Mouse (Mus musculus) gastrocnemius, postnatal 4 days (tissue): Measurements from ENCODE around the gene Cyp26c1. TPM values are rescaled to one million over a fixed set of nuclear protein-coding genes. Genes with fewer than 3 reads are reported as not detected.

Experiments
- DNase-seq, 2 experiments: peaks; one replicate each; pipeline ENCODE4 v3.0.0; 2021 to 2022; ENCODE audit warnings: low spot score in 2 of 2, mixed read lengths in 2 of 2
- total RNA-seq, 2 experiments: library from RNA; stranded (reverse); gene quantifications; 2 replicates each; pipeline ENCODE4 v1.2.3; 2021

Cyp26c1 gene
- total RNA-seq, 2 experiments from 2014 or later: 0.25 to 0.26 TPM

GRCm38 (mm10) chr19:37698273-37699160 is 13.1 kb downstream of the Cyp26c1 start:
- no peak for DNase-seq

- DNase-seq: no peak
Observed at GRCm38 (mm10) chr19:37699711-37700110, 14.3 kb downstream of the Cyp26c1 start.

- no peak for DNase-seq
Observed at GRCm38 (mm10) chr19:37702377-37703076, 17.1 kb downstream of the Cyp26c1 start.

GRCm38 (mm10) chr19:37703902-37704509 is 18.6 kb downstream of the Cyp26c1 start:
- peak; percentile 50 to 55 for DNase-seq

- DNase-seq: no peak
Observed at GRCm38 (mm10) chr19:37705722-37706121, 20.3 kb downstream of the Cyp26c1 start.

DNA sequence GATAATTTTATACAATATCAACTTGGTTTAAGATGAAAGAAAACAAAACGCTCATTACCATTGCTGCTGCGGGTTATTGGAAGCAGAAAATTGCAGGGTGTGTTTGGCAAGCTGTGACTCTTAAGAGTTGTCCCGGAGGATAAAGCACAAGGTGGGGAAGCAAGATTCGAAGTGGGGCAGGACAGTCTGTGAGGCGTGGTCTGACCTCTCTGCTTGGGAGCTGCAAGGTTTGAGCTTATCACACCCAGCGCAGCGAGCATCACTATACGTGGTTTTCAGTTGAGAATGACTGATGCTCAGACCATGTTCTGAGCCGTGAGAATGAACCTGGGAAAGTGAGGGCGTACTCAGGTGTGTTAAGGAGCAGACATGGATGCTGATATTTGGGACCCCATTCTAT is 29.3 kb downstream of the Cyp26c1 start:
- DNase-seq: no peak

DNA sequence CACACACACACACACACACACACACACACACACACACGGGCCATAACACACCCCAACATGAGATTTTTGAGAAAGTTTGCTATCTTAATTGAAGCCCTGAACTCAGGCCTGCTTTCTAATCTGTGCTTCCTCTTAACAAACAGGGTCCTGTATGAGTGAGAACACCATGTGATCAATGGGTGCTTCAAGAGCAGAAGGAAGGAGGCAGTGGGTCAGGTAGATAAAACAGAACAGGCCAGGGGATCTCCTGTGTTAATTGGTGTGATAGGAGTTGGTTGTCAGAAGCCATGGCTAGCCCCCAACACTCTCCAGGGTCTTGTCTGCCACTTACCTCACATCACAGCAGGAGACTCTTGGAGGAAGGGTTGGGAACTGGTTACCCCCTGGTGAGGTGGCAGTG is 30.6 kb downstream of the Cyp26c1 start:
- DNase-seq: no peak

DNA sequence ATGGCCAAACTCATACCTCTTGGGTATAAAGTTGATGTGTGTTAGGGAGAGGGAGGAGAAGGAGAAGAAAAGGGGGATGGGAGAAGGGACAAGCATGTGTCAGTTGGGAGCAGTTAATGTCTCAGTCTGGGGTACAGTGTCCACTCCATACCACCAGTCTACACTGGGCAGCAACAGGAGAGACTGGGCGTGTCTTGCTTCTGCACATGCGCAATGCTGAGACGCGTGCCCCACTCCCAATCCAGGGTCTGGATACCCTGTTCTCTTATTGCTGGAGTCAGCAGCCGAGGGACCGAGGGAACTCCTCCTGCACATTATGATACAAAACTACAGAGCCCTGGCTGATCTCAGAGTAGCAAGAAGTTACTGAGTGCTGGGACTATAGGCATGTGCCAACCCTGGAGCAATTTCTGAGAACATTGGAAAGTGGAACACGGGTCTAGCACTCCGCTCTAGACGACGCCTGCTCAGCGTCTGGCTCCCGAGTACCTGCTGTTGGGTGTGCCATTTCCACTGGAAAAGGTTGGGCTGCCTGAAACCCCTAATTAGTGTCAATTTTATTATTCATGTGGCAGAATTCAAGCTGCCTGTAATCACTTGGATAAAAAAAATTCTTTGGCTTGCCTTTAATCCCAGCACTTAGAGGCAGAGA is 31.3 kb downstream of the Cyp26c1 start:
- DNase-seq: no peak

DNA sequence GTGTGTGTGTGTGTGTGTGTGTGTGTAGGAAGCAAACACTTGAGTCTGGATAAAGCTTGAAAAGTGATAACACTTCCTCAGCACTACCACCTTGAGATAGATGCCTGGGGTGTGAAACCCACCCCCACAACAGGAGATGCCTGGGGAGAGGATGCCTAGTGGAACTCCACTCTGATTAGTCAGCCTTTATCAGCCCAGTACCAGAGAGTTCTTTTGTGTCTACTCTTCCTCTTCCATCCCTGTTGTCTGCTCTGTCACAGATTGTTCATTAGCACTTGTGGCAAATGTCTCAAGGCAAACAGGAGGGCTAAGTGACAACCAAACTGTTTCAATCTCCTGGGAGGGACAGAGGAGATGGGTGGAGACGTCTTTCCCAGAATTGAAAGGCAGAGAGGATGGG is 33.8 kb downstream of the Cyp26c1 start:
- DNase-seq: no peak

DNA sequence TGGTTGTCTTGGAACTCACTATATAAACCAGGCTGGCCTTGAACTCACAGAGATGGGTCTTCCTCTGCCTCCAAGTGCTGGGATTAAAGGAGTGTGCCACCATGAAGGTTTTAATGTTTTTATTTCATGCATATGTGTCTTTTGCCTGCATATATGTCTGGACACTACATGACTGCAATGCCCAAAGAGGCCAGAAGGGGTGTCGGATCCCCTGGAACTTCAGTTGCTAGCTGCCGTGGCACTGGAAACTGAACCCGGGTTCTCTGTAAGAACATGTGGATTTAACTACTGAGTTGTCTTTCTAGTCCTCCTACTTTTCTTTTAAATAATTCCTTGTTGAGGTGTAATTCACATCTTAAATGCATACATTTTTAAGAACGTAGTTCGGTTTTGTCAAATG is 39.2 kb downstream of the Cyp26c1 start:
- no peak for DNase-seq

- DNase-seq: no peak
Observed at GRCm38 (mm10) chr19:37726585-37726984, 41.2 kb downstream of the Cyp26c1 start.

DNA sequence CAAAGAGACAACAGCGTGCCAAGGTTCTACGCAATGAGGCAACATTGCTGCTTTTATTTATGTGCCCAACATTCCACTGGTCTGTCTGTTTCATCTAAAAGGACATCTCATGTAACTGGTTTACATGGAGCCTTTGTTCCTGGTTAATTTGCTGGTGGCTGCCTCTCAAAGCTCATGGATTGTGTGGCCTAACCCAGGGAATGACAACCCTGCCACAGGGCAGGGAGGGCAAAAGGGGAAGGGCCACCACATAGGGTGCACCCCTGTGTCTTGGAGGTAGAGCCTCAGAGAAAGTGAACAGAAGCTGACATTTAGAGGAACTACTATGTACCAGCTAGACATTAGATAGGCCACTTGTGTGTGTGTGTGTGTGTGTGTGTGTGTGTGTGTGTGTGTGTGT is 42.0 kb downstream of the Cyp26c1 start:
- DNase-seq: no peak

GRCm38 (mm10) chr19:37735426-37735825 is 50.0 kb downstream of the Cyp26c1 start:
- DNase-seq: no peak

DNA sequence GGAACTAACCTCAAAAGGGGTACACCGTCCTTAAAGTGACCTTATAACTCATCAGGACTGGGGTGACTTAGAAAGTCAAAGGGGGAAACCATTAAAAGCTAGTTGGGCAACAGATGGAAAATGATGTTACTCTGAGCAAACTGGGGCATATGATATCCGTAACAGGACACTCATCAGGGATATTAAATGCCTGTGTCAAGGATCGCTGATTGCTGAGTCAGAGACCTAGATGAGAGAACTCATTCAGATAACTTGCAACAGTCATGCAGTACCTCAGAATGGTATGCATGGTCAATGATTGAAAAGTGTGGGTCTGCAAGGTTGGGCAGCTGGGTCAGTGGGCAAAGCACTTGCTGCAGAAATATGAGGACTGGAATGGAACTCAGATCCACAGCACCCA is 53.2 kb downstream of the Cyp26c1 start:
- DNase-seq: no peak

DNA sequence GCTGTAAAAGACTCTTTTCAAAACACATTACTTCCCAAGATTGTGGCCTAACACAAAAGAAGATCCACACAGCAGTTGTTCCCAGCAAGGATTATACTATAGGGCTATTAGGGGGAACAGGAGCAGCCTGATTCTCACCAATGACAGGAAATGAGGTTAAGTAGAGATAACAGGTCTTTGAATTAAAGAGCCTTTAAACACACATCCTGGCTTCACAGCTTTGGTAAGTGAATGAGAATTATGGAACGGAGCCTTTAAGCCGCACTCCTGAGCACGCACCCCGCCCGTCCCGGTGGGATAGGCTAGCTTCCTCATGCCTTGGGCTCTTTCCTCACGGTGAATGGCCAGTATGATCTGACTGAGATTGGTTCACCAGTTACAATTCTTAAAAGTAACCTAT is 54.7 kb downstream of the Cyp26c1 start:
- DNase-seq: no peak

Other genes with a start within 250 kb of the Cyp26c1 start
- gene Exoc6, start 135.2 kb upstream of the Cyp26c1 start, total RNA-seq: 10 to 100 TPM; 40.5 to 48.2 TPM
- gene Cyp26a1, start 12.2 kb downstream of the Cyp26c1 start, total RNA-seq: under 1 TPM; 0.18 to 0.54 TPM